Mouse (Mus musculus): Measurements from ENCODE around the gene Ccdc181.

DNA sequence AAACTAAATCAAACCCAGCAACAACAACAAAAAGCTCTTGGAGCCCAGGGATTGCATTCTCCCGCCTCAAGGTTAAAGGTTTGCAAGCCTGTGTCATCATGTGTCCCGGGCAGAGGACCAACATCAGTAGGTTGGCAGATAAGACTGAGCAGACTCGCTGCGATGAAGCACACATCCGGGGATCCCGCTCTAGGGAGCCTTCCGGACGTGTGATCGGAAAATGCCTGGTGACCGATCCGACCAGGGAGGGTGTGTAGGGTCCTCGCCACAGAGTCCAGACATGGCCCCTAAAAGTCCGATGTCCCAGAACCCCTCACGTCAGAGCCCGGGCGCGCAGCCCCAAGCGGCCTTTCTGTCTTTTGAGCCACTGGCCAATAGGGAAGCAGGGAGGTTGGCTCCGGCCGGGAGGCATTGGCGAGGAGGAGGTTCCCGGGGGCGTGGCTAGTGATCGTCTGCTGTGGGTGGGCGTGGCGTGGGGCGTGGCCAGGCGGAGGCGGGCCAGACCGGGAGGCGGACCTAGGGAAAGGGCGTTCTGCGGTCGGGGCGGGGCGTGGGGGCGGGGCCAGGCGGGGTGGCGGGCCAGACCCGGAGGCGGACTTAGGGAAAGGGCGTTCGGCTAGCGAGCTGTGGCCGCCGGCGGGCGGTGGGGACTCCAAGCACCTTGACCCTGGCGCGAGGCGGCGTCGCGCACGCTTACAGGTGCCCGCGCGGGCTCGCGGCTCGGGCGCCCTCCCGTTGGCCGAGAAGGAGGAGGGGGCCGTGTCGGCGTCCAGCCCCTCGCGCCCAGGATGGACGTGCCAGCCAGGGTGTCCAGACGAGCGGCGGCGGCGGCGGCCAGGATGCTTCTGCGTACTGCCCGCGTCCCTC is 26.7 kb upstream of the Ccdc181 start, which contains the start of gene Slc19a2:
- TF ChIP-seq CTCF (IDR thresholded peaks at IDR 0.05; ENCODE audit: control insufficient read depth, insufficient read depth, insufficient replicate concordance, low read depth, low read length), result no peak
- peak; percentile 22 for TF ChIP-seq POLR2A (IDR thresholded peaks at IDR 0.05; ENCODE audit: control insufficient read depth, low read depth, low read length)
